Mouse (Mus musculus) liver, embryonic 11.5 days (tissue): Measurements from ENCODE around the gene Gm42421. TPM values are rescaled to one million over a fixed set of nuclear protein-coding genes. Genes with fewer than 3 reads are reported as not detected.

Experiments used
- ATAC-seq: fragments of 200-750 bp; cut with Nextera tagmentation; replicated peaks from 2 replicates; pipeline ENCODE4 v1.8.0; 2017; ENCODE audit warnings: moderate number of reproducible peaks, mild to moderate bottlenecking, moderate TSS enrichment, moderate library complexity; ENCODE audit not compliant: low FRiP score
- DNase-seq: peaks from one replicate; pipeline ENCODE4 v3.0.0-alpha.2; 2017; ENCODE audit warnings: low spot score
- H3K27ac ChIP-seq: fragments of 300-500 bp; sonication (generic); 2 replicates; pipeline ENCODE4 v1.5.1; 2014; ENCODE audit warnings: mild to moderate bottlenecking, low read depth, low read length, control low read depth
- H3K27me3 ChIP-seq: fragments of 300-500 bp; sonication (generic); replicated peaks from 2 replicates; pipeline ENCODE4 v1.6.1; 2014; ENCODE audit warnings: low read length, mixed read lengths; ENCODE audit not compliant: control insufficient read depth, insufficient read depth
- H3K36me3 ChIP-seq: fragments of 300-500 bp; sonication (generic); 2 replicates; pipeline ENCODE4 v1.6.1; 2014; ENCODE audit warnings: mild to moderate bottlenecking, low read length, moderate library complexity, mixed read lengths; ENCODE audit not compliant: control insufficient read depth, insufficient read depth
- H3K4me1 ChIP-seq: fragments of 300-500 bp; sonication (generic); replicated peaks from 2 replicates; pipeline ENCODE4 v1.6.1; 2014; ENCODE audit warnings: low read length, mixed read lengths; ENCODE audit not compliant: control insufficient read depth, insufficient read depth
- H3K4me2 ChIP-seq: fragments of 300-500 bp; sonication (generic); 2 replicates; pipeline ENCODE4 v1.6.1; 2014; ENCODE audit warnings: mild to moderate bottlenecking, control low read depth, moderate library complexity
- H3K4me3 ChIP-seq: fragments of 300-500 bp; sonication (generic); 2 replicates; pipeline ENCODE4 v1.5.1; 2014; ENCODE audit warnings: low read depth, low read length, control low read depth
- H3K9ac ChIP-seq: fragments of 300-500 bp; sonication (generic); 2 replicates; pipeline ENCODE4 v1.6.1; 2014; ENCODE audit warnings: low read depth, low read length, control low read depth
- H3K9me3 ChIP-seq: fragments of 300-500 bp; sonication (generic); 2 replicates; pipeline ENCODE4 v1.6.1; 2016; ENCODE audit warnings: low read length, inconsistent platforms, mixed read lengths; ENCODE audit not compliant: control insufficient read depth
- WGBS: fragments of 180-500 bp; shearing (Covaris S2); extraction: QIAGEN DNeasy Blood & Tissue Kit; methylation state at CpG from one replicate; pipeline ENCODE4 v1.1.7; 2014; 5-methylcytosine and 5-hydroxymethylcytosine counted together
- polyA plus RNA-seq: library from polyadenylated mRNA; unstranded; fragments of >200 nt; fragmentation: Nextera tagmentation; extraction: Ambion mirVana; gene quantifications from 2 replicates; pipeline ENCODE4 v1.2.1, GENCODE M21; 2014

The Gm42421 gene
- polyA plus RNA-seq, result 0.41 and 0.70 TPM in 2 replicates

- ATAC-seq (no peak), DNase-seq (no peak)
- peaks cover 36% of the 10 kb centered on the region for H3K36me3 ChIP-seq
- no peaks in the 10 kb centered on the region for H3K27me3 ChIP-seq
- peaks cover 14% of the 10 kb centered on the region for H3K4me1 ChIP-seq
- no peak within 1 kb of the TSS for H3K4me2 ChIP-seq
- H3K27ac ChIP-seq, result no peak within 1 kb of the TSS
- H3K4me3 ChIP-seq, result no peak within 1 kb of the TSS
- no peaks in the 10 kb centered on the region for H3K9me3 ChIP-seq
- WGBS, result 94% methylated on average over 8 of the region's 8 CpGs
- H3K9ac ChIP-seq, result no peak within 1 kb of the TSS
Measured at GRCm38 (mm10) chr5:143927875-143928274, at the start of gene Gm42421. Gm42421 (plus strand) TSS chr5:143928175.

GRCm38 (mm10) chr5:143885274-143885673, 42.7 kb upstream of the Gm42421 start:
- H3K9ac ChIP-seq, result no peak overlapping the region
- WGBS, result 95% methylated on average over 3 of the region's 3 CpGs
- H3K27me3 ChIP-seq, result no peaks in the 10 kb centered on the region
- no peak overlapping the region for H3K27ac ChIP-seq
- no peak for DNase-seq
- H3K4me2 ChIP-seq, result no peak overlapping the region
- no peak overlapping the region for H3K4me3 ChIP-seq
- no peak for ATAC-seq
- H3K9me3 ChIP-seq, result peaks cover 4% of the 10 kb centered on the region; the same call in 1 of the 2 replicates
- no peaks in the 10 kb centered on the region for H3K4me1 ChIP-seq
- H3K36me3 ChIP-seq, result peaks cover 65% of the 10 kb centered on the region

- 78% methylated on average over 6 of the region's 6 CpGs for WGBS
- H3K4me1 ChIP-seq, result peaks cover 20% of the 10 kb centered on the region
- ATAC-seq, result no peak
Measured at GRCm38 (mm10) chr5:143890741-143891140, 37.2 kb upstream of the Gm42421 start.

GRCm38 (mm10) chr5:143892255-143892886, 35.6 kb upstream of the Gm42421 start:
- Histone ChIP-seq H3K4me3 (no peak overlapping the region), H3K9me3 (no peaks in the 10 kb centered on the region), H3K4me2 (peak overlapping the region; percentile 6; the same call in 1 of the 2 replicates), H3K4me1 (peaks cover 20% of the 10 kb centered on the region), H3K9ac (0 out of 2 replicates have a peak overlapping the region, but pooled peaks have one; percentile 14), H3K36me3 (peaks cover 39% of the 10 kb centered on the region), H3K27me3 (no peaks in the 10 kb centered on the region), H3K27ac (no peak overlapping the region; the same call in 1 of the 2 replicates)
- DNase-seq (no peak), ATAC-seq (peak; percentile 69)
- 52% methylated on average over 9 of the region's 9 CpGs for WGBS

More at GRCm38 (mm10) chr5:143890741-143891140, 37.2 kb upstream of the Gm42421 start:
- Histone ChIP-seq H3K9me3 (peaks cover 4% of the 10 kb centered on the region; the same call in 1 of the 2 replicates), H3K36me3 (peaks cover 41% of the 10 kb centered on the region), H3K4me3 (no peak overlapping the region), H3K9ac (no peak overlapping the region), H3K27me3 (no peaks in the 10 kb centered on the region), H3K27ac (no peak overlapping the region), H3K4me2 (no peak overlapping the region)
- DNase-seq, result no peak

GRCm38 (mm10) chr5:143893396-143893795, 34.6 kb upstream of the Gm42421 start:
- H3K4me2 ChIP-seq, result no peak overlapping the region
- H3K27me3 ChIP-seq, result no peaks in the 10 kb centered on the region
- WGBS, result 60% methylated on average over 5 of the region's 5 CpGs
- H3K36me3 ChIP-seq, result peaks cover 44% of the 10 kb centered on the region
- no peak overlapping the region for H3K9ac ChIP-seq
- ATAC-seq (peak; percentile 80), DNase-seq (no peak)
- no peak overlapping the region for H3K4me3 ChIP-seq
- H3K4me1 ChIP-seq, result peaks cover 20% of the 10 kb centered on the region
- H3K9me3 ChIP-seq, result no peaks in the 10 kb centered on the region
- no peak overlapping the region for H3K27ac ChIP-seq

GRCm38 (mm10) chr5:143897635-143898330, 30.2 kb upstream of the Gm42421 start, which contains the start of gene Ankrd61:
Ankrd61 (minus strand) TSS chr5:143897685.
- H3K27me3 ChIP-seq, result no peaks in the 10 kb centered on the region
- no peak within 1 kb of the TSS for H3K4me3 ChIP-seq
- no peak for ATAC-seq
- H3K27ac ChIP-seq, result no peak within 1 kb of the TSS
- H3K9ac ChIP-seq, result no peak within 1 kb of the TSS
- no peaks in the 10 kb centered on the region for H3K9me3 ChIP-seq
- no peak for DNase-seq
- no peak within 1 kb of the TSS for H3K4me2 ChIP-seq
- H3K4me1 ChIP-seq, result peaks cover 4% of the 10 kb centered on the region
- WGBS, result 87% methylated on average over 14 of the region's 14 CpGs
- H3K36me3 ChIP-seq, result peaks cover 42% of the 10 kb centered on the region

GRCm38 (mm10) chr5:143902111-143902510, 25.9 kb upstream of the Gm42421 start:
- no peaks in the 10 kb centered on the region for H3K9me3 ChIP-seq
- H3K36me3 ChIP-seq, result peaks cover 56% of the 10 kb centered on the region
- H3K4me1 ChIP-seq, result peaks cover 4% of the 10 kb centered on the region
- no peak overlapping the region for H3K4me2 ChIP-seq
- DNase-seq (no peak), ATAC-seq (no peak)
- WGBS, result 85% methylated on average over 3 of the region's 3 CpGs
- H3K9ac ChIP-seq, result no peak overlapping the region
- no peaks in the 10 kb centered on the region for H3K27me3 ChIP-seq
- no peak overlapping the region for H3K4me3 ChIP-seq
- no peak overlapping the region for H3K27ac ChIP-seq

GRCm38 (mm10) chr5:143903813-143904212, 24.2 kb upstream of the Gm42421 start:
- H3K36me3 ChIP-seq, result peaks cover 46% of the 10 kb centered on the region
- H3K9ac ChIP-seq, result no peak overlapping the region
- H3K27me3 ChIP-seq, result no peaks in the 10 kb centered on the region
- H3K4me1 ChIP-seq, result peaks cover 16% of the 10 kb centered on the region
- H3K27ac ChIP-seq, result peak overlapping the region; percentile 50; the same call in 1 of the 2 replicates
- H3K4me3 ChIP-seq, result no peak overlapping the region
- peak; percentile 85 for ATAC-seq
- no peak for DNase-seq
- H3K4me2 ChIP-seq, result no peak overlapping the region
- WGBS, result 57% methylated on average over 4 of the region's 4 CpGs
- H3K9me3 ChIP-seq, result no peaks in the 10 kb centered on the region
